Mouse (Mus musculus) left cerebral cortex, postnatal 14 days (tissue): ENCODE measurements around the gene Acsbg2. TPM values are rescaled to one million over a fixed set of nuclear protein-coding genes. Genes with fewer than 3 reads are reported as not detected.

Source experiments
- DNase-seq, 2 experiments: peaks; one replicate each; pipeline ENCODE4 v3.0.0; 2021 to 2022; ENCODE audit warnings: low spot score in 2 of 2, mixed read lengths in 1 of 2
- intact Hi-C: fragments of 180-260 bp; cut with DNase I; formaldehyde crosslinking; loops from one replicate; pipeline ENCODE4 v1.15.1; 2025
- total RNA-seq, 2 experiments: library from RNA; stranded (reverse); gene quantifications; 2 replicates each; pipeline ENCODE4 v1.2.3; 2021

The Acsbg2 gene
- total RNA-seq, 2 experiments from 2014 or later: not detected

DNA sequence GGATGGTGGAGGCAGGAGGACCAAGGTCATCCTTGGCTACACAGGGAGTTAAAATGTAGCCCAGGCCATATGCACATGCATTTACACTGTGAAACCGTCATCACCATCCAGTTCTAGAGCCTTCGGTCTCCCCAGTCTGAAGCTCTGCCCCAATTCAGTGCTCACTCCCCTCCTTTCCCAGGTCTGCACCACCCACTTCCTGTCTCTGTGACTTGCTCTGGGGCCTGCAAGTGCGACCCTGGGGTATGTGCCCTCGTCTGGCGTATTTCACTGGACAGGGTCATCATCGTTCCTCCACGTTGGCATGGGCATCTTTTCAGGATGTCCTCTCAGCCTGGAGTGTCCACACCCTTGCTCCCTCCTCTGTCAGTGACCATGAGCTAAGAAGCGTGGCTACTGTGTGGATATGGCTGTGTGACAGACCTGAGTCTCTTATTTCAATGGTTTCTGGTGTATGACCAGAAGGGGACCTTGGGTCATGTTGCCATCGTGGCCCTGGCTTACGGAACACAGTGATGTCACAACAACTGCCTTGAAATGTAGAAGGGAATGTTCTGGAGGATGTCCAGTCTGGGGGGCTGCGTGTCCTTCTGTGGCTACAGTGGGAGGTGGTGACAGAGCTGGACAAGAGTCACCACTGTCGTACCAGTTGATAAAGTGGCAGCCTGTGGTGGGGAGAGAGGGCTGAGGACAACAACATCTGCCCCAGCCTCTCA is 847 bp upstream of the Acsbg2 start, which contains the start of gene 1700061G19Rik:
Gene 1700061G19Rik, plus strand, starts transcription at position 542 of the 716 bp plus-strand sequence.
- DNase-seq: no peak
- intact Hi-C loops: no loop called here

- DNase-seq: no peak
- intact Hi-C loops: no loop called here
These were observed 1.7 kb downstream of the Acsbg2 start for GRCm38 (mm10) chr17:56872512-56872911.

GRCm38 (mm10) chr17:56871767-56872166 is 2.5 kb downstream of the Acsbg2 start:
- no peak for DNase-seq
- intact Hi-C loops: no loop called here

- intact Hi-C loops: no loop called here
- no peak for DNase-seq
These were observed 3.8 kb downstream of the Acsbg2 start for GRCm38 (mm10) chr17:56870287-56870953.

GRCm38 (mm10) chr17:56869481-56869977 is 4.7 kb downstream of the Acsbg2 start:
- intact Hi-C loops: no loop called here

DNA sequence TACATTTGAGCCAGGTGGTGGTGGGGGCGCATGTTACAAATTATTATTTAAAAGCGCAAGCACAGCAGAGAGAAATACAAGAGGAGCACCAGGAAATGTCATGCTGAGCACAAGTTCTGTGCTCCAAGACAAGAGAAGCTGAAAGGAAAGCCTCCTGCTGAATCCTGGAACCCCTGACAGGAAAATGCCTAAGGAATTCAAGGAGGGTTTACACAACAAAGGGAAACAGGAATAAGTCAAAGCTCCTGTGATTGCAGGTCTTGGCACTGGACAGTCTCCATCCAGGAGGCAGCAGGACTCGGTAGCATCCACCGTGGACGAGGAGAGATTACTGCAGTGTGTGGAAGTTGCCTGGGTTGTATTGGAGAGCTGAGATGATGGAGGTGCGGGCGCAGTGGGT is 8.2 kb downstream of the Acsbg2 start:
- DNase-seq: no peak
- intact Hi-C loops: no loop called here

More at GRCm38 (mm10) chr17:56869481-56869977, 4.7 kb downstream of the Acsbg2 start:
- no peak for DNase-seq

GRCm38 (mm10) chr17:56861197-56861596 is 13.1 kb downstream of the Acsbg2 start:
- no peak for DNase-seq
- intact Hi-C loops: no loop called here

DNA sequence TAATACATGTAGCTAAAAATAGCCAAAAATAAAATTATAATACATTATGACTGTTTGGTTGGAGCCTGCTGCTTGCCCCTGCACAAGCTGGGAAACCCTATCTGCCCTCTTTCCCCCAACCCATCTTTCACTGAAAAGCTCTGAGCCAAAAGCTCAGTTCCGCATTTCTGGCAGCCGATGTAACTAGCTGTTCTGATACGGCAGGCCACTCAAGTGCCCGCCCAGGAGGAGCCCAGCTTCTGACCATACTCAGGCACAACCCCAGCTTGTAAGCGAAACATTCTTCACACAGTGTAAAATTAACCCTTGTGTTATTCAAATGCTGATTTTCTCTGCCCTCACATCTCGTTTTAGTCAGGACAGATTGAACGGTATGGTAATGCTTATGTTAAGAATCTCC is 15.3 kb downstream of the Acsbg2 start:
- intact Hi-C loops: loop anchor here (2.0 kb wide), 1 partner anchor 50 kb away; no protein-coding TSS in a partner anchor
- DNase-seq: no peak

- intact Hi-C loops: loop anchor here (2.0 kb wide), 1 partner anchor 49 kb away; no protein-coding TSS in a partner anchor
- DNase-seq: peak; percentile 36 to 43
These were observed 16.0 kb downstream of the Acsbg2 start for GRCm38 (mm10) chr17:56858216-56858615.

GRCm38 (mm10) chr17:56855421-56855820 is 18.8 kb downstream of the Acsbg2 start:
- intact Hi-C loops: no loop called here
- no peak for DNase-seq

GRCm38 (mm10) chr17:56851167-56851566 is 23.1 kb downstream of the Acsbg2 start:
- intact Hi-C loops: no loop called here
- DNase-seq: no peak

- intact Hi-C loops: no loop called here
- no peak for DNase-seq
These were observed 24.5 kb downstream of the Acsbg2 start for GRCm38 (mm10) chr17:56849710-56850109.

- no peak for DNase-seq
- intact Hi-C loops: no loop called here
These were observed 25.5 kb downstream of the Acsbg2 start for GRCm38 (mm10) chr17:56848785-56849184.

DNA sequence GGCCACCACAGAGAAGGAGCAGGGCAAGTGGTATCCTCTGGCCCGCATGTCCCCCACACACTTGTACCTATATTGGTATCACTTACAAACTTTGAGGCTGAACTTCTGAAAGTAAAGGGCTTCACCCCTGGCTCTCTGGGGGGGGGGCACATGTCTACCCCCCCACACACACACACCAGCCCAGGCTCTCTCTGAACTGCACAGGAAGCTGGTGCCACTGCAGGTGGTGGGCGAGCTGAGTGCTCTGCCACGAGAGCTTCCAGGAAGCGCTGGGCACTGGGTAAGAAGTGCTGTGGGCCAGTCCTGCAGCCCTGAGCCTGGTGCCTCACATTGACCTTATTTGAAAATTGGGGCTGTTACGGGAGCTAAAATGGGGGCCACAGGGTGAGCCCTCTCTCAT is 30.6 kb downstream of the Acsbg2 start:
- no peak for DNase-seq
- intact Hi-C loops: no loop called here

GRCm38 (mm10) chr17:56842173-56842572 is 32.1 kb downstream of the Acsbg2 start:
- intact Hi-C loops: no loop called here

DNA sequence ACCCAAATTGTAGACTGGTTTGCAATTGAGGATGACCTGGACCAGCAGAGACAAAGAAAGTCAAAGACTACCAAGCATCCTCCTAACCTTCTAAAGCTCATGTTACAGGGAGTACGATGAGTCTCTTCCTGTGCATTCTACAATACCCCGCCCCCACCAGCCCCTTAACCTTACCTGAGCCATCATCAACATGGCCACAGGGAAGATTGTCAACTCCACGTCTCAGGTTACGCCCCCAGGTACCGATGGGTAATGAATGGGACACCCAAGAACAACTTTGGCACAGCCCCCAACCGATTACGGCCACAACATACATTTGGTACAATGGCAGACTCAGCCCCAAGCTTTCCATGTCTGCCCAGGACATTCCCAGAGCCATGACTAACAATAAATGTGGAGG is 33.7 kb downstream of the Acsbg2 start:
- no peak for DNase-seq
- intact Hi-C loops: no loop called here

More at GRCm38 (mm10) chr17:56842173-56842572, 32.1 kb downstream of the Acsbg2 start:
- DNase-seq: no peak

DNA sequence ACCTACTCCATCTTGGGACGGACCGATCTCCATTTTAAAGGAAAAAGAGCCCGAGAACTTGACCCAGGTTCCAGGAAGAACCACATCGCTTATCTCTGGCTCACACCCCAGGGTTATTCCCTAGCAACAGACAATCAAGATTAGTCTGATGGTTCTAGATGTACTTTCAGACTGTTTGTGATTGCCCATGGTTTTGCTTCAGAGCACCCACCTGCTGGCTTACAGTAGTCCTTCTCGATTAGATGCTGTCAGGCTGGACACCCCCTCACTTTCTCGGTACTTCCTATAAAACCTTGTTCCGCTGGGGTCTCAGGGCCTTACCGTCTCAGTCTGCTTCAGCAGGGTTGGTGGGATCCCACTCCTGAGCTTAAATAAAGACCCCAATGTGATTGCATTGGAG is 37.9 kb downstream of the Acsbg2 start:
- DNase-seq: no peak
- intact Hi-C loops: no loop called here

DNA sequence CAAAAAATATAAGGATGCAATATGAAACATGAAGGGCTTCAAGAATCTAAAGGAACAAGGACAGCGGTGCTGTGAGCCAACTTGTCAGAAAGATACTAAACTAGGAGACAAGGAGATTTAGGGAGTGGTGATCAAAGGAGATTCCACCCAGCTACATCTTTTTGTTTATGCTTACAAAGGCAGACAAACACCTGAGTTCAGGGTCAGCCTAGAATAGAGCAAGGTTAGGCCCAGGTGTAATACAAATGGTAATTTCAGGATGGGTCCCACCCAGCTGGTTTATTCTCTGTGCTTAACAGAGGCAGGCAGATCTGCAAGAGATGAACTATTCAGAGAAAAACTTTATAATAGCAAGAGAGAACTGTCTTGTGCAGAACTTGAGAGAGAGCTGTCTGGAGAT is 40.9 kb downstream of the Acsbg2 start:
- DNase-seq: no peak
- intact Hi-C loops: no loop called here

DNA sequence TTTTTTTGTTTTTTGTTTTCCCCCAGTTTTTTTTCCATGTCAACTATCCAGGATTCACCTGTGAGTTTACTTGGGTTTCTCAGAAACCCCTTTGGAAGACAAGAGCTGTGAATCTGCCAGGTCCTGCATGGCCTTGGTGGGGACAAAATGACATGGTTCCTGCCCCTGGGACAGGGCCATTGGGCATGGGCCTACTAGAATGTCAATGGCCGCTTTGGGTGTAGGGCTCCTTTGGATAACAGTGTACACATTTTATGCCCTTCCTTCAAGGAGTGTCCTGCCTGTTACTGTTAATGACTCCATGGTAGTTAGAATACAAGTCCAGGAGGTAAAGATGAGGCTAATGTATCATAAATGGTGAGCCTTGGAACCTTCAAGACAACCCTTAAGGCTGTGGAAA is 41.3 kb downstream of the Acsbg2 start:
- no peak for DNase-seq
- intact Hi-C loops: no loop called here

DNA sequence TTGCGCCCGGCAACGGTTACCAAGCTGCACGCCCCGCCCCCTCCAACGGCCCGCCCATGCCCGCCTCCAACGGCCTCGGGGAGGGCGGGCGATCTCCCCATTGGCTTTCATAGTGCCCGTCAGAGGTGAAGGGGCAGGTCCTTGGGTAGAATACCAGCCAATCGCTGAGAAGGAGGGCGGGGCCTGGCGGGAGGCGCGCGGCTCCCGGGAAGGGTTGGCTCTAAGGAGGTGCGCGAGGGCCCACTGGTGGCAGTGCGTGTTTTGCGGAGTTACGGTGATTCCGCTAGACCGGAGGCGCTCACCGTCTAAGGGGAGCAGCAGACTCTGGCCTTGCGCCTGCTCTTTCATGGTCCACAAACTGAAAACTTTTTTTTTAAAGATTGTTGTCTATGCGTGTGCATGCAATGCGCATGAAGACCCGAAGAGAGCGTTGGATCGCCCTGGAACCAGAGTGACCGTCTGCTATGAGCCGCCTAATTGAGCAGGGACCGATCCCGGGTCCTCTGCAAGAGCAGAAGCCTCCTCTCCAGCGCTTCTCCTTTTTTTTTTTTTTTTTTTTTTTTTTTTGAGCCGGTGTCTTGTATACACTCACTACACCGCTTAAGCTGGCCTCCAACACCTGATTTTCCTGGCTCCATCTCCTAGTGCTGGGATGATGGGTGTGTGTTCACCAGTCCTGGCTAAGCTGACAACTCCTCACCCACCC is 43.0 kb downstream of the Acsbg2 start:
- intact Hi-C loops: no loop called here
- peak; percentile 98 to 99 for DNase-seq
